Mouse (Mus musculus) testis, adult 2 months (tissue): ENCODE measurements at regions not wholly inside any gene's neighbourhood (a gene's known extent, or its start where the extent isn't known, plus 50 kb on each side); places are given as distances from the start of the nearest gene placed in this dataset.

Source experiments
- CTCF ChIP-seq: fragments of 200-500 bp; IDR thresholded peaks from 2 replicates; pipeline ENCODE4 v1.5.1; 2012; ENCODE audit warnings: low read depth, mild to moderate bottlenecking, inconsistent platforms, low read length, moderate library complexity; ENCODE audit not compliant: control insufficient read depth, insufficient read depth, insufficient replicate concordance
- POLR2A ChIP-seq: fragments of 200-500 bp; IDR thresholded peaks from 2 replicates; pipeline ENCODE4 v1.6.1; 2012; ENCODE audit warnings: low read depth, mild to moderate bottlenecking, inconsistent platforms, low read length, moderate library complexity; ENCODE audit not compliant: control insufficient read depth

DNA sequence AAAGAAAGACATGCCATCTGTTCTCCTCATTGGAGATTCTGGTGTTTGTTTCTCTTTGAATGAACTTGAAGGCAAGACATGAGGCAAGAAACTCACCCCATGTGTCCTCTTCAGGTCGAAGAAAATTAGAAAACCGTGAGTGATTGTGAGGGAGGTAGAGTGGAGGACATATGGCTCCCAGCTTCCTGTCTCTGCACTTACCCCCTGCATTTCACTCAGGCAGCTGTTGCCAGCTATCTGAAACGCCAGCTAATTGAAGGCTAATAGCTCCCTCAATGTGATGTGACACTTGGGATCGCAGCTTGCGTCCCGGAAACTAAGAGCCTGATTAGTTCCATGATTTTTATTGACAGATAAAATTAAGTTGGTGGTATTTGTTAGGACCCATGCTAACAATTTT is 289.4 kb upstream of the Sphkap start:
- TF ChIP-seq CTCF: no peak
- no peak for TF ChIP-seq POLR2A
